Mouse (Mus musculus) induced T-regulatory cell, adult 2 months (primary cell): ENCODE results near the gene Cd300ld.
A peak's percentile ranks its signal among the peaks of the same experiment; 100 is the strongest.
"Not testable (repeated sequence)": the region's sequence is repeated elsewhere in the genome, so short reads cannot be mapped to it uniquely, and the experiment has no call there.

Experiments used
- DNase-seq: peaks from one replicate; pipeline ENCODE4 v3.0.0-alpha.2; 2012; ENCODE audit warnings: low read depth

The Cd300ld gene

GRCm38 (mm10) chr11:114989793-114990192 lies at the start of gene Cd300ld:
TSS of gene Cd300ld (minus strand) at chr11:114989922.
- no peak for DNase-seq

GRCm38 (mm10) chr11:115037669-115038068 lies 47.9 kb upstream of the Cd300ld start, which contains the start of gene Cd300ld5:
TSS of gene Cd300ld5 (minus strand) at chr11:115037769.
- not testable (repeated sequence) for DNase-seq

- DNase-seq, result not testable (repeated sequence)
These were observed 37.2 kb upstream of the Cd300ld start, which contains the start of gene Cd300ld4 for GRCm38 (mm10) chr11:115026912-115027311. TSS of gene Cd300ld4 (minus strand) at chr11:115027012.

- DNase-seq, result not testable (repeated sequence)
These were observed 26.4 kb upstream of the Cd300ld start, which contains the start of gene Cd300ld2 for GRCm38 (mm10) chr11:115016093-115016492. TSS of gene Cd300ld2 (minus strand) at chr11:115016193.

GRCm38 (mm10) chr11:115004070-115004469 lies 14.3 kb upstream of the Cd300ld start:
- DNase-seq, result no peak

- no peak for DNase-seq
These were observed 11.8 kb upstream of the Cd300ld start, which contains the start of gene Cd300c2 for GRCm38 (mm10) chr11:115001474-115002040. TSS of gene Cd300c2 (minus strand) at chr11:115001880.

GRCm38 (mm10) chr11:114981866-114982265 lies 7.9 kb downstream of the Cd300ld start:
- no peak for DNase-seq

GRCm38 (mm10) chr11:114972726-114973125 lies 17.0 kb downstream of the Cd300ld start:
- no peak for DNase-seq

- no peak for DNase-seq
These were observed 20.9 kb downstream of the Cd300ld start, which contains the start of gene Cd300c for GRCm38 (mm10) chr11:114968752-114969207. TSS of gene Cd300c (minus strand) at chr11:114969157.

- no peak for DNase-seq
These were observed 24.4 kb downstream of the Cd300ld start for GRCm38 (mm10) chr11:114965182-114965828.

- DNase-seq, result no peak
These were observed 29.4 kb downstream of the Cd300ld start for GRCm38 (mm10) chr11:114960369-114960768.

GRCm38 (mm10) chr11:114934144-114934543 lies 55.6 kb downstream of the Cd300ld start, which contains the start of gene Cd300lb:
TSS of gene Cd300lb (minus strand) at chr11:114934386.
- peak; percentile 21 for DNase-seq

GRCm38 (mm10) chr11:114933591-114933990 lies 56.1 kb downstream of the Cd300ld start:
- no peak for DNase-seq
